Mouse (Mus musculus) erythroblast, embryonic 14.5 days (primary cell): ENCODE results near the gene Atp5k.

Source experiments
- GATA1 ChIP-seq: IDR thresholded peaks from 2 replicates; pipeline ENCODE4 v1.6.1; 2012; ENCODE audit warnings: low read length, inconsistent platforms, mixed read lengths
- TAL1 ChIP-seq: IDR thresholded peaks from 3 replicates; pipeline ENCODE4 v1.6.1; 2012; ENCODE audit warnings: low read length, inconsistent platforms, mixed read lengths

GRCm38 (mm10) chr5:108452422-108452821 lies 18.2 kb upstream of the Atp5k start:
- TF ChIP-seq GATA1 (no peak), TAL1 (no peak)
